Mouse (Mus musculus): ENCODE measurements at regions not wholly inside any gene's neighbourhood (a gene's known extent, or its start where the extent isn't known, plus 50 kb on each side); places are given as distances from the start of the nearest gene placed in this dataset.

DNA sequence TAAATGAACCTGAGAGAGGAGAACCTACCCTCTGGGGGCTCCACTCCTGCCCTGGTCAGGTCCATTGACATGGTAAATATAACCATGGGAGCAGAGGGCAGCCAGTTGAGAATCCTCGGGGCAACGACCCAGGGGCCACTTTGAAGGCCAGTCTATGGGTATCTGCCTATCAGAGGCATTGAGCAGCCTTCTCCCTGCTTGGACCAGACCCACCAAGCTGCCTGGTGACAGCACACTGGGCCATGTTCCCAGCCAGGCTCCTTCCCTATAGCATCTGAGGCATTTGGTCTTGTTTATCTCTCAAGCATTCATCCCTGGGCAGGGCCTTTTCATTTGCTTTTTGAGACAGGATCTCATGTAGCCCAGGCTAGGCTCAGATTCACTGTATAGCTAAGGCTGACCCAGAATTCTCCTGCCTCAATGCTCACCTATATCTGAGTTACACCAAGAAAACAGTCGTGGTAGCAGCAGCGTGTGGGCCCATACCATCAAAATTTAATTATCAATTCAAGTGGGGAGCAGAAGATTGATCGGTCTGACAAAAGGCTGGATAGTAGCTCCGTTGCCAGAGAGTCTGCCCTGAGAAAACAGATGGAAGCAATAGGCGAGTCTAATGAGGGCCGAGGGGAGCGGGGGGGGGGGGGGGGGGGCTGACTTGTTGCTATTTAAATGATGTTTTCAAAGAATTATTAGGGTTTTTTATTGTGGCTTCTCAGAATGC is 141.7 kb downstream of the Tfap2c start:
- DNase-seq (ENCODE audit: low read depth, low spot score): no peak
- WGBS: 76% methylated on average over 9 of the region's 9 CpGs

GRCm38 (mm10) chr2:172698961-172699360 is 149.6 kb downstream of the Tfap2c start:
- no peak for DNase-seq (ENCODE audit: low read depth, low spot score)
- 61% methylated on average over 6 of the region's 6 CpGs for WGBS

- no peak for DNase-seq (ENCODE audit: low read depth, low spot score)
- 39% methylated on average over 4 of the region's 4 CpGs for WGBS
Measured at GRCm38 (mm10) chr2:172699654-172700053, 150.3 kb downstream of the Tfap2c start.

GRCm38 (mm10) chr2:172710641-172711040 is 161.2 kb downstream of the Tfap2c start:
- no peak for DNase-seq (ENCODE audit: low read depth, low spot score)
- WGBS: 74% methylated on average over 4 of the region's 4 CpGs

- 9% methylated on average over 13 of the region's 13 CpGs for WGBS
- DNase-seq (ENCODE audit: low read depth, low spot score): no peak
Measured at GRCm38 (mm10) chr2:172726701-172727100, 177.3 kb downstream of the Tfap2c start.

GRCm38 (mm10) chr2:172727576-172727975 is 178.2 kb downstream of the Tfap2c start:
- WGBS: 30% methylated on average over 10 of the region's 10 CpGs
- DNase-seq (ENCODE audit: low read depth, low spot score): no peak

- DNase-seq (ENCODE audit: low read depth, low spot score): no peak
- 2% methylated on average over 53 of the region's 53 CpGs for WGBS
Measured at GRCm38 (mm10) chr2:172728240-172728821, 178.9 kb downstream of the Tfap2c start.

DNA sequence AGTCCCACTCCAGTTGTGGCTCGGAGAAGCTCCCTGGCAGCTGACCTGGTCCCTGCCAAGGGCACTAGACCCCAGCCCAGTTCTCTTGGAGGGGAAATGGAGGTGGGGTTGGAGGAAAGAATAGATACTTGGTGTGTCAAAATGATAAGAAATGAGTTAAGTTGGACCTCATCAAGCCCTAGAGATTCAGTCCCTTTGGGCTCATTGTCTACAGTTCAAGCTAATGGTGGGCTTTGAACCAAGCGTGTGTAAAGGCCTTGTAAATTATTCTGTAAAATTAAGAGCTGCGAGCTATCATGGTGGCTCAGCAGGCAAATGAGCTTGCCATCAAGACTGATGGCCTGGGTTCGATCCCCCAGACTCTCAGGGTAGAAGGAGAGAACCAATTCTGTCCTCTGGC is 179.8 kb downstream of the Tfap2c start:
- WGBS: 75% methylated on average over 4 of the region's 4 CpGs
- DNase-seq (ENCODE audit: low read depth, low spot score): no peak

DNA sequence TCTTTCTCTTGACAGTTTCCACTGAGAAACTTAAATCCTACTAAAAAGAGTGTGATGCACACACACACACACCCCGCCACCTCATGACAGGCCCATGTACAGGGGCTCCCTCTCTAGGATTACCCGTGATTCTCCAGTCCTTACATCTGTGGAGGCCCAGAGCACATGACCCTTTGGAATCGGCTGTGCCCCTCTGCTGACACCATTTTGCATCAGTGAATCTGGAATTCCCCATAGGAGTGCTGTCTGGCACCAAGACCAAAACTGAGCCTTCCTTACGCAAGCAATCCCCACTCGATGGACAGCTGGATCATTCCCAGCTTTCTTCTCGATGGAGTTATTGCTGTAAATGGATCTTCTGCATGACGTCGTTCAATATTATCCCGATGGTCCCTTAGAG is 180.3 kb downstream of the Tfap2c start:
- no peak for DNase-seq (ENCODE audit: low read depth, low spot score)
- WGBS: 73% methylated on average over 9 of the region's 9 CpGs

DNA sequence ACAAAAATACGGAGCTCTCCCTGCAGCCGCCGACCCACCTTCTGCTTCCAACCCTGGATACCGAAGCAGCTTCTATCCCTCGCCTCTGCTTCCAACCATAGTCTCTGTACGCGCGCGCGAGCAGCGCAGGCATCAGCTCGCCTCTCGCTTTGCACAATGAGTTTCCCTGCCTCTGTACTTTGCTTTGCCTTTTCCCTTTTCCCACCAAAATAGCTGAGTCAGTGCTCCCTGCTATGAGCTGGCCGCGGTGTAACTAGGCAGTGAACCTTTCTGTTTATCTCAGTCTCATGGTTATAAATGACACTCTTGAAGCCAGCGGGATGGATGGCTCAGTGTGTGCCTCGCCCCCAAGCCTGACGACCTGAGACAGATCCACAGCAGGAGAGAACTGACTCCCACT is 182.0 kb downstream of the Tfap2c start:
- DNase-seq (ENCODE audit: low read depth, low spot score): no peak
- 3% methylated on average over 18 of the region's 18 CpGs for WGBS

- WGBS: 3% methylated on average over 19 of the region's 19 CpGs
Measured at GRCm38 (mm10) chr2:172732453-172733210, 183.2 kb downstream of the Tfap2c start.

GRCm38 (mm10) chr2:172733403-172733995 is 184.1 kb downstream of the Tfap2c start:
- no peak for DNase-seq (ENCODE audit: low read depth, low spot score)
- WGBS: 14% methylated on average over 9 of the region's 9 CpGs

More at GRCm38 (mm10) chr2:172732453-172733210, 183.2 kb downstream of the Tfap2c start:
- no peak for DNase-seq (ENCODE audit: low read depth, low spot score)

DNA sequence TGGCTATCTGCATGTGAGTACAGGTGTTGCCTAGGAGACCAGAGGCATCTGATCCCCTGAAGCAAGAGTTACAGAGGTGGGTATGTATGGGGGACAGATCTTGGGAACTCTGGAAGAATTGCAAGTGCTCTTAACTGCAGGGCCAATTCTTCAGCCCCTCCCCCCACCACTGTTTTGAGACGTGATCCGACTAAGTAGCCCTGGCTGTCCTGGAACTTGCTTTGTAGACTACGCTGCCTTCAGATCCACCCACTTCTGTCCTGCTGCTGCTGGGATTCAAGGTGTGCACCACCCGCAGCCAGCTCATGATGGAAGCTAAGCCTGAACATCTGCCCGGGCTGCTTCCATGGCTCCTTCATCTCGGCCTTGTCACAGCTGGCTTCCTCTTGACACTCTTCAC is 186.2 kb downstream of the Tfap2c start:
- WGBS: 23% methylated on average over 6 of the region's 6 CpGs
- DNase-seq (ENCODE audit: low read depth, low spot score): no peak

- 14% methylated on average over 11 of the region's 11 CpGs for WGBS
- DNase-seq (ENCODE audit: low read depth, low spot score): no peak
Measured at GRCm38 (mm10) chr2:172739041-172739491, 189.7 kb downstream of the Tfap2c start.

DNA sequence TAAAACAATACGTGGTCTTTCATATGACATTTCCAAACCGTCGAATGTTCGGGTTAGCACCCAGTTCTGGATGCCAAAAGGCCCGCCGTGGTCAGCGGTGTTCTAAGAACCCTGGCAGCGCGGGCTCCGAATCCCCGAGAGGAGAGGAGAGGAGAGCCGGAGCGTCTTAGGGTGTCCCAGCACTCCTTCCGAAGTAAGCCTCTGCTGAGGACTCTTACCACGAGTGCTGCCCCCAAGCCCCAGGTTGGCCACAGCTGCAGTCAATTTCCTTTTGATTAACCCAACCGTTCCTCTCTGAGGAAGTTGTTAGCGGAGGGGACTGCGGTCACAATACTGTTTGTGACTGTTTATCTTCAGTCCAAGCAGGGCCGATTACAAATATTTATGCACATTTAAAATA is 190.1 kb downstream of the Tfap2c start:
- 18% methylated on average over 19 of the region's 19 CpGs for WGBS
- no peak for DNase-seq (ENCODE audit: low read depth, low spot score)

DNA sequence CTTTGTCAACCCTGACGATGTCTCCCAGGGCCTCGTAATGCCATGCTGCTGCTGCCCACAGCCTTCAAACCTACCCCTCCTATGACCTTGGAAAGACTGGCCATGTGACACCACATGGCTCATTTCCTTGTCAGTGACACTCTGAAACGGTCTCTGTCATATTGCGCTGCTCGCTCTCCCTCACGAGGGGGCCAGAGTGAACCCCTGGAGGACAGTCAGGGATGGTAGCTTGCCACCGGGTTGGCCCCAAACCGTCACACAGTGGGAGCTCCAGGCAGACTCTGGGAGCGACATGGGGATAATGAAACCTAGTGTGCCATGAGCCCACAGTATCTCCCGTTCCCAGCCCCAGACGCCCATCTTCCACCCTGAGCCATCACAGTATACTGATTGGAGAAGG is 188.8 kb downstream of the Bmp7 start:
- DNase-seq (ENCODE audit: low read depth, low spot score): no peak
- WGBS: 80% methylated on average over 11 of the region's 11 CpGs

DNA sequence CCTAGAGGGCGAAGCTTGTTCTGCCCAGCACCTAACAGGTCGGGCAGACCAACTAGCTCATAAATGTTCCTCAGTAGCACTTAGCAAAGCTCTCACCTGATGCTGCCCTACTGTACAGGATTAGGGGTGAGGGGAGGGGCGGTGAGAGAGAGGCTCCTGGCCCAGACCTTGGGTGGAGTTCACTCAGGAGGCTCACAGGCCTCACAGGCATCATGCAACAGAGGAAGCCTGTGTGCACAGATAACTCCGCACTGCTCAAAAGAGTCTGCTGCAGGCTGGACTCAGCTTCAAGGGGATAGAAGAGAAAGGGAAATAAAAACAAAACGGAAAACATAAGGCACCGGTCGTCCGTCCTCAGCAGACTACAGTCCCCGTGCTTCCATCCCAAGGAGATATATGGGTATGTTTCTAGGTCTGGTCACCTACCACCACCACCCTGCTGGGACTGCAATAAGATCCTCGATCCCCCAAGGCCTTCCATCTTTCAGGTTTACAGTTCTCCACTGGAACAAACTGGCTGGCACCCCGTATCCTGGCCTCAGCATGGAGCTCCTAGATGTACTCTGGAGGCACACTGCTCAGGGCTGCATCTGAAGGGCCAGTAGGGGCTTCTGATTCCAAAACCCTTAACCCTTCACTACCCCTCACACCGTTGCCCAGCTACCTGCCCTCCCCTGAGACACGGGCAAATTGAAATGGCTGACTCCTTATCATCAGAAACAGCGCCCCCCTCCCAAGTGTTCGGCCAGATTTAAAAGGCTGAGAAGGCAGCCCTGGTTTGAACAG is 184.2 kb downstream of the Bmp7 start:
- no peak for DNase-seq (ENCODE audit: low read depth, low spot score)
- 65% methylated on average over 15 of the region's 15 CpGs for WGBS

GRCm38 (mm10) chr2:172756472-172756860 is 183.7 kb downstream of the Bmp7 start:
- WGBS: 40% methylated on average over 8 of the region's 8 CpGs
- DNase-seq (ENCODE audit: low read depth, low spot score): no peak

GRCm38 (mm10) chr2:172758497-172758896 is 181.6 kb downstream of the Bmp7 start:
- WGBS: 11% methylated on average over 9 of the region's 9 CpGs
- no peak for DNase-seq (ENCODE audit: low read depth, low spot score)

GRCm38 (mm10) chr2:172765260-172765659 is 174.9 kb downstream of the Bmp7 start:
- no peak for DNase-seq (ENCODE audit: low read depth, low spot score)
- 88% methylated on average over 2 of the region's 2 CpGs for WGBS
